Mouse (Mus musculus) right cerebral cortex, postnatal 14 days (tissue): Measurements from ENCODE around the gene Creld1.

Experiments
- DNase-seq: peaks from one replicate; pipeline ENCODE4 v3.0.0; 2022

The Creld1 gene

DNA sequence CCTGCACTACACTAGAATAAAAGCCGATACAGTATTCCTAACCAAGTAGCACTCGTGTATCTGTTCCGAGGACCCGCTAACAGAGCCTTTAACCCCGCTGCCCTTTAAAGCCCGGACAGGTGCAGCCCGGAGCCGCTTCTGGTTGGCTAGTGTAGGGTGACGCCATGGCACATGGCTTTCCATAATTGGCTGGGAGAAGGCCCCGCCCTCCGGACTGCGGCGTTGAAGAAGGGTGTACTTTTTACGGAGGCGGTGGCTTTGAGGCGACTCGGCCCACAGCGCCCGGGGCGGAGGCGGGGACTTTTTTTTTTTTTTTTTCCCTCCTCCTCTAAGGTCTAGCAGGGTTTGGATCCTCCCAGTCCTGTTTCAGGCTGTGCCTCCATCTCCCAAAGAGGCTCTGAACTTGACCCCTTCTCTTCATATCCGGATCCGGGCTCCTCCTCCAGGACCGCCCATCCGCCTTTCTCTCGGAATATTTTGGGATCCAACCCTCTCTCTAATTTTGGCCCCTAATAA lies at the start of gene Creld1:
Gene Creld1, plus strand, starts transcription at position 198 of the 516 bp plus-strand sequence.
- DNase-seq, result peak; percentile 89

- no peak for DNase-seq
Measured at GRCm38 (mm10) chr6:113433661-113434060, 49.4 kb upstream of the Creld1 start.

- no peak for DNase-seq
Measured at GRCm38 (mm10) chr6:113434691-113435090, 48.4 kb upstream of the Creld1 start.

GRCm38 (mm10) chr6:113435664-113436205 lies 47.4 kb upstream of the Creld1 start, which contains the start of gene Cidec:
TSS of gene Cidec (minus strand) at chr6:113435760.
- no peak for DNase-seq

- DNase-seq, result no peak
Measured at GRCm38 (mm10) chr6:113437135-113437534, 46.0 kb upstream of the Creld1 start.

GRCm38 (mm10) chr6:113438721-113439430 lies 44.2 kb upstream of the Creld1 start:
- DNase-seq, result no peak

DNA sequence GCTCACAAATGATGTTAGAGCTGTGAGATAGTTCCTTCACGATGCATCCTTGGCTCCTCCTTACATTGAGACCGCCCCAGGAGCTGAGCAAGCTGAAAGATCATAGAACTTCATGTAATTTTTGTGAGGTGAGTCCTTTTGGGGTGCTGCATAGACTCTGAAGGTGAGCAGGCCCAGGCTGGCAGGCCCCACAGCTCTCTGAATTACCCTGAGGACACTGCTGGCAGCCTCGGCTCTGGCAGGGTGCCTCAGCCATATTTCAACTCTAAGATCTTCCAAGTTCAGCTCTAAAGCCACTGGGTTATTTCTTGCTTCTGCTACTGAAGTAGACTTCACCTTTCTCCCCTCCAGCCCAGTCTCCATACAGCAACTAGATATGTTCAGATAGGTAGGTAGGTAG lies 42.4 kb upstream of the Creld1 start:
- DNase-seq, result no peak

DNA sequence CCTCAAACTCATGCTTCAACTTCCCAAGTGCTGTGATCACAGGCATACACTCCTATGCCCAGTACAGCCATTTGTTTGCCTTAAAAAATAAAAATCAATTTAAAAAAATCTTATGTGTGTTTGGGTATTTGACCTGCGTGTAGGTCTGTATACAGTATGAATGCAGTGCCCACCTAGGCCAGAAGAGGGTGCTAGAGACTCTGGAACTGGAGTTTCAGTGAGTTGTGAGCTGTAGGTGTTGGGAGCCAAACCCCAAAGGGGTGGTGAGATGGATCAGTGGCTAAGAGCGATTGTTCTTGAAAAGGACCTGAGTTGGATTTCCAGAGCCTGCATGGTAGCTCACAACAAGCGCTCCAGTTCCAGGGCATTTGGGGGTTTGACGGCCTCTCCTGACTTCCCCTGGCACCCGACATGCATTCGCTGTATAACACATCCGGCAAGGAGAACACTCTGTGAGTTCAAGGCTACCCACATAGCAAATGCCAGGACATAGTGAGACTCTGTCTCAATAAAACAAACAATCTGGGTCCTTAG lies 41.9 kb upstream of the Creld1 start:
- peak; percentile 68 for DNase-seq

DNA sequence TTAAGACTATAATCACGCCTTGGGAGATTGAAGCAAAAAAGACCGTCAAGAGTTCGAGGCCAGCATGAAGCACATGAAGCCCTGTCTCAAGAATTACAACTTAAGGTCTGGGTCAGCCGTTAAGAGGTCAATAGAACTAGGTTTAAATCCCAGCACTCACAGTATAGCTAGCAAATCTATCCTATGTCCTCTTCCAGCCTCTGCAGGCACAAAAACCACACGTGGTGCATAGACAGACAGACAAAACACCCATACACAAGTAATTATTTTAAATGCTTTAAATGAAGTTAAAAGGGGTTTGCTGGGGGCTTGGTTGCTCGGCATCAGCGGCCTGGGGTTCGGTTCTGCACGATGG lies 41.0 kb upstream of the Creld1 start:
- DNase-seq, result no peak

DNA sequence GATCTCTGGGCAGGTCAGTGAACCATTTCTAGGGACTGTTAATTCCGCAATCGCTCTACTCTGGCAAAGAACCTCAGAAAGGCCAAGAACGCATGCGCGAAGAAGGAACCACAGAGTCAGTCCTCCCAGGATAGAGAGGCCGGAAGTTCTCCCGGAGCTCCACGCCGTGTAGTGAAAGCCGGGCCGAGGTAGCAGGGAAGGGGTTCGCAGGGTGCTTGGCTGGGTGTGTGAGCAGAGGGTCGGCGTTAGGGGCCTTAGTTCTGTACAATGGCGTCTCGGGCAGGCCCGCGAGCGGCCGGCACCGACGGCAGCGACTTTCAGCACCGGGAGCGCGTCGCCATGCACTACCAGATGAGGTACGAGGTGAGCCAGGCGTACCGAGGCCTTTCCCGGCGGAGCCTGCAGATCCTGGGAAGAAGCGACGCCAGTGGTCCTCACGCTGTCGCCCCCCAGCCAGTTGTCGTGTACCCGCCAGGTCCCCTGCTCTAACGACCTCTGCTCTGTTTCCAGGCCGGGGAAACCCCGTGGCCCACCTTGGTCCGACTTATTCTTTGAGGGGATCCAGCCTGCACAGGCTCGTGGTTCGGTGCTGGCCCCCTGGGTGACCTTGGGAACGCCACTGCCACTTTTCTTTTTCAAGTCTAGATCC lies 40.5 kb upstream of the Creld1 start, which contains the start of gene Jagn1:
Gene Jagn1, plus strand, starts transcription at position 128 of the 649 bp plus-strand sequence.
- DNase-seq, result peak; percentile 86

DNA sequence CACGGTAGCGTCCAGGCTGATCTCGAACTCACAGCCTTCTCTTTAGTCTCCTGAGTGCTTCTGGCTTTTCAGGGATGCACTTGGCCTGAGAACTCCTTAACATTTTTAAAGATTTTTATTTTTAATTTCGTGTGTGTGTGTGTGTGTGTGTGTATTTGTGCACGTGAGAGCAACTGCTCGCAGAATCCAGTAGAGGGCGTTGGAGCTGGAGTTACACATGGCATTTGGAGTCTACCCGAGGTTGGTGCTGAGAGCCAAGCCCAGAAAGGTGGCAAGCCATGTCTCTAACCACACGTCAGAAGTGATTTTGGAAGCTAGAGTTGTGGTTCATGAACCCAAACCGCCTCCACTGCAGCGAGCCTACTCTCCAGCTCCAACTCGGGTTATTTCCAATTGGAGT lies 40.0 kb upstream of the Creld1 start:
- DNase-seq, result no peak

GRCm38 (mm10) chr6:113444207-113444965 lies 38.7 kb upstream of the Creld1 start:
- no peak for DNase-seq

- DNase-seq, result no peak
Measured at GRCm38 (mm10) chr6:113447639-113448038, 35.5 kb upstream of the Creld1 start.

GRCm38 (mm10) chr6:113451839-113452238 lies 31.3 kb upstream of the Creld1 start:
- no peak for DNase-seq

GRCm38 (mm10) chr6:113455007-113455406 lies 28.1 kb upstream of the Creld1 start:
- DNase-seq, result no peak

DNA sequence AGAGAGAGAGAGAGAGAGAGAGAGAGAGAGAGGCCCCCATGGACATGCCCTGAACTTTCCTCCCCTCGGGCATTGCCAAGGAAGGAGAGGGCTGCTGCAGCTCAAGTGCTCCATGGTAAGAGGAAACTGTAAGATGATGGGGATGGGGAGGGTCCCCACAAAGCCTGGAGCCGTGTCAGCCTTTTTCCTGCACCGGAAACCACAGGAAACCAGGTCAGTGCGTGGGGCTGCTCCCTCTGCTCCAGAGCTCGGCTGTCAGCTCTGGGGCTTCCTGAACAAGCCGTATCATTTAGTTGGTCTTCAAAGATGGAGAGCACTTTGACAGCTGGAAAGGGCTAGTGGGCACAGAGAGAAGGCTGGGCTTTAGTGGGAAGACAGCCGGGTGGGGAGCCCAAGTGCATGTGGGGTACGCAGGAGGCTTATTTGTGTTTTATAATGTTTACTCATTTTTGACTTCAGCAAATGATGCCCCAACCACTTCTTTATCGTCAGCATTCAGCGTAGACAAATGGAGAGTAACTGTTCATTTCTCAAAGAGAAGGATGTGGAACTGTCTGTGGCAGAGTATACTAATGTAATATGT lies 25.1 kb upstream of the Creld1 start, which contains the start of gene Il17re:
Gene Il17re, plus strand, starts transcription at position 533 of the 583 bp plus-strand sequence.
- no peak for DNase-seq

DNA sequence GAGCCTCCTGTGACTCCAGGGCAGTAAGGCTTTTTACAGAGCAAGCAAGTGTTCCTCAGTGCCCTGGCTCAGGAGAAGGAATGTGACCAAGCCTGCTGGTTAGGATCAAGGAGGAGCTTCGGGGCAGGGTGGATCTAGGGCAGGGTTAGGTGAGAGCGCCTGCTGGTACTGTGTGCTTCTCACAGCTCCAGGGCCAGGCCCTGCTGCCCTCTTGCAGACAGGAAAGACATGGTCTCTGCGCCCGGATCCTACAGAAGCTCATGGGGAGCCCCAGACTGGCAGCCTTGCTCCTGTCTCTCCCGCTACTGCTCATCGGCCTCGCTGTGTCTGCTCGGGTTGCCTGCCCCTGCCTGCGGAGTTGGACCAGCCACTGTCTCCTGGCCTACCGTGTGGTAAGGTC lies 24.5 kb upstream of the Creld1 start:
- DNase-seq, result no peak

- no peak for DNase-seq
Measured at GRCm38 (mm10) chr6:113464040-113464439, 19.1 kb upstream of the Creld1 start.

DNA sequence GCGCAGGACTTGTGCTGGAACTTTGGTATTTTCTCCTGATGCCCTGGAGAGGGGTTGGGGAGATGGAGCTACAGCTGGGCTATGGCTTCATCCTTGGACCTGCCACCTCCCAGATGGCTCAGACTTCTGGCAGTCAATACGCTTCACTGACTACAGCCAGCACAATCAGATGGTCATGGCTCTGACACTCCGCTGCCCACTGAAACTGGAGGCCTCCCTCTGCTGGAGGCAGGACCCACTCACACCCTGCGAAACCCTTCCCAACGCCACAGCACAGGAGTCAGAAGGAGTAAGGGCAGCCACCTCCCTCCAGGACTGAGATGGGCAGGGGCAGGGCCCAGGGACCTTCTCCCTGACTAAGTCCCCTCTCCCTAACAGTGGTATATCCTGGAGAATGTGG lies 17.5 kb upstream of the Creld1 start:
- no peak for DNase-seq

DNA sequence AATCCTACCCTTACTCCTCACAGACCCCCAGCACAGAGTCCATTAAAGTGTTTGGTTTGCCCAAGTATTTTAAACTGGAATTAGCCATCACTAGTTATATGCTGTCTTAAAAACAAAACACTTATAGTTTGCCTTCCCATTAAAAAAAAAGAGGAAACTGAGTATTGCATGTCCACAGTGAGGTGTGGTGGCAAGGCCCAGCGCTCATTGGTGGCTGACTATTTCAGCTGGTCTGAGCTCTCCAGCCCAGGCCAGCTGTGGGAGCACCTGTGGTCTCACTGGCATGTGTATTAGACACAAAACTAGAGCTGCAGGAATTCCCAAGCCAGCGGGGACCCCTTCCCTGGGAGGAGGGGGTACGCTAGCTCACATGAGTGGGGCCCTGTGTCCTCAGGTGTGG lies 14.6 kb upstream of the Creld1 start:
- no peak for DNase-seq

GRCm38 (mm10) chr6:113469021-113469420 lies 14.1 kb upstream of the Creld1 start:
- DNase-seq, result peak; percentile 64

DNA sequence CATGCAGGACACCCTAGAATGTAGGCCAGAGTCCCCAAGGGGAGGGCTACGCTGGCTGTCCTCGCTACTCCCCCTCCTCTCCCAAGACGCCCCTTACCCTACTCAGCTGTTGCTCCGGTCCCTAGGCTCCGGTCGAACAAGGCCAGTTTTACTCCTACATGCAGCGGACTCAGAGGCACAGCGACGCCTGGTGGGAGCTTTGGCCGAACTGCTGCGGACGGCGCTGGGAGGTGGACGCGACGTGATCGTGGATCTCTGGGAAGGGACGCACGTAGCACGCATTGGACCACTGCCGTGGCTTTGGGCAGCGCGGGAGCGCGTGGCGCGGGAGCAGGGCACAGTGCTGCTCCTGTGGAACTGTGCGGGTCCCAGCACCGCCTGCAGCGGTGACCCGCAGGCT lies 13.7 kb upstream of the Creld1 start:
- peak; percentile 78 for DNase-seq
